Mouse (Mus musculus): ENCODE data around the gene Stx1a. TPM values are rescaled to one million over a fixed set of nuclear protein-coding genes. Genes with fewer than 3 reads are reported as not detected.
A peak's percentile ranks its signal among the peaks of the same experiment; 100 is the strongest.

The Stx1a gene
- total RNA-seq, 2 experiments from 2014 or later, result 1.4 to 1.5 TPM

DNA sequence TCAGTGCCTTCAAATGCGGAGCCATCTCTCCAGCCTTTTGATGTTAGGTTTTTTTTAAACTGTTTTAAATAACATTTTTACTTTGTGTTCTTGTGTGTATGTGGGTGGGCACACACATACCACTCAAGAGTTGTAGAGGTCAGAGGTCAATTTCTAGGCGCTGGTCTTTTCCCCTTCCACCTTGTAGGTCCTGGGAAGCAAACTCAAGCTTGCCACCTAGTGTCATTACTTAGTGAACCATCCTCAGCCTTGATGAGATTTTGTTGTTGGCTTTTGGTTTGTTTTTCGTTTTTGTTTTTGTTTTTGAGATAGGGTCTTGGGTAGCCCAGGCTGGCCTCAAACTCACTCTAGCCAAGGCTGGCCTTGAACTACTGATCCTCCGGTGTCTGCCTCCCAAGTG is 52.4 kb downstream of the Stx1a start:
- no peak for DNase-seq
- intact Hi-C loops (cut with DNase I; ENCODE audit: low total_unique reads), result loop anchor here (10.0 kb wide), 1 partner anchor 61 kb away; no protein-coding TSS in a partner anchor

GRCm38 (mm10) chr5:135076368-135076767 is 53.1 kb downstream of the Stx1a start:
- DNase-seq, result no peak
- intact Hi-C loops (cut with DNase I; ENCODE audit: low total_unique reads), result loop anchor here (10.0 kb wide), 1 partner anchor 62 kb away; no protein-coding TSS in a partner anchor

DNA sequence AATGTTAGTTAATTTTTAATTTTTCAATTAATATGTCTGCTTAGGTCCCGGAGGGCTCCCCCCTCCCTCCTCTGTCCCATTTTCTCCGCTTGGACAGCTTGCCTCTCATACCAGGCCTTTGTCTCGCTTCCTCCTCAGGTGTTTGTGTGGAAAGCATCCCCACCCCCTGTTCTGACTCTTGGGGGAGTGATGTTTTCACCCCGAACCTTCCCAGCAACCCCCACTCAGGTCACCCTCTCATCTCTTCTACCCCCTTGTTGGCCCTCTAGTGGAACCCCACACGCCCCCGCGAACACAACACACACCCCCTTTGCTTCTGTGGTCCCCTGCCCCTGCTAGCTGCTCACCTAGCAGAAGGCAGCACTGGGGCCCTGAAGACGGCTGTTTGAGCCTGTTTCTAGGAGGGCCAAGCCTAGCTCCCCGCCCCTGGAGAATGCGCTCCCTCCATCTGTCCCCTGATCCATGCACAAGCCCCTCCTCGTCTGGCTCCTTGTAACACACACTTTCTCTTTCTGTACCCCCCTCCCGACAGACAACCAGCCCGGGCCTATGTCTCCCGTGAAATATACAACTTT is 53.7 kb downstream of the Stx1a start:
- intact Hi-C loops (cut with DNase I; ENCODE audit: low total_unique reads), result loop anchor here (10.0 kb wide), 1 partner anchor 62 kb away; no protein-coding TSS in a partner anchor

GRCm38 (mm10) chr5:135077564-135078481 is 54.5 kb downstream of the Stx1a start, which contains the start of gene Vps37d:
TSS of gene Vps37d (minus strand) at chr5:135078266.
- DNase-seq, result peak; percentile 93
- intact Hi-C loops (cut with DNase I; ENCODE audit: low total_unique reads), result loop anchor here (10.0 kb wide), 1 partner anchor 63 kb away; no protein-coding TSS in a partner anchor

More for the DNA sequence above, 53.7 kb downstream of the Stx1a start:
- DNase-seq, result peak; percentile 21

GRCm38 (mm10) chr5:135078482-135078810 is 55.2 kb downstream of the Stx1a start:
- peak; percentile 18 for DNase-seq

DNA sequence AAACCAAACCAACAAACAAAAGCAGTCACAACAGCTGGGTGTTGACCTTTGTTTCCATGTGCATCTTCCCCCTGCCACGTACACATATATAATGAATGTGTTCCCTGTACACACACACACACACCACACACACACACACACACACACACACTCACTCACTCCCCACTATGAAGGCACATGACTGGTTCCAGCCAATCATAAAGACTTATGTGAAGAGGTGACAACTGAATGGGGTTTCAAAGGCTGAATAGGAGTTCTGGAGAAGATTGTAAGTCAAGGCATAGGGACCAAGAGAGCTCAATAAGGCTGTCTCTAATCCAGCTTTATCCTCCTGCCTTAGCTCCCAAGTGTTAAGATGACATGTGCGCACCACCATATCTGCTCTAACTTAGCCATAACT is 56.3 kb downstream of the Stx1a start:
- DNase-seq, result no peak
- intact Hi-C loops (cut with DNase I; ENCODE audit: low total_unique reads), result loop anchor here (10.0 kb wide), 1 partner anchor 65 kb away; no protein-coding TSS in a partner anchor

More at GRCm38 (mm10) chr5:135078482-135078810, 55.2 kb downstream of the Stx1a start:
- intact Hi-C loops (cut with DNase I; ENCODE audit: low total_unique reads), result loop anchor here (10.0 kb wide), 1 partner anchor 64 kb away; no protein-coding TSS in a partner anchor

DNA sequence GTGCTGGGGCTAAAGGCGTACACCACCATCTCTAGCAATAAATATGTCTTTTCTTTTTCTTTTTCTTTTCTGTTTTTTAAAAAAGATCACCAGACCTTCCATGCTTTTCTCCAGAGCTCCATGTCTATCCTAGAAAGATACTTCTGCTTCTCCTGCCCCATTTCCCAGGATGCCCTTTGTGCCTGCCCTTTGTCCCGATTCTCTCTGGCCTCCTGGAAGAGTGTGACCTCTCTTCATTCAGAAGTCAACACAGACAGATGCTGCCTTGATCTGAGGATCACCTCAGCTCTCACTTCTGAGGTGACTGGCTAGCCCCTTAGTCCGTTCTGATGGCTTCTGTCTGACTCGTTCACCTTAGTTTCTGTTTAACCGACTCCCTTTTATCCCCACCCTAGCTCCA is 57.3 kb downstream of the Stx1a start:
- no peak for DNase-seq
- intact Hi-C loops (cut with DNase I; ENCODE audit: low total_unique reads), result no loop called here

DNA sequence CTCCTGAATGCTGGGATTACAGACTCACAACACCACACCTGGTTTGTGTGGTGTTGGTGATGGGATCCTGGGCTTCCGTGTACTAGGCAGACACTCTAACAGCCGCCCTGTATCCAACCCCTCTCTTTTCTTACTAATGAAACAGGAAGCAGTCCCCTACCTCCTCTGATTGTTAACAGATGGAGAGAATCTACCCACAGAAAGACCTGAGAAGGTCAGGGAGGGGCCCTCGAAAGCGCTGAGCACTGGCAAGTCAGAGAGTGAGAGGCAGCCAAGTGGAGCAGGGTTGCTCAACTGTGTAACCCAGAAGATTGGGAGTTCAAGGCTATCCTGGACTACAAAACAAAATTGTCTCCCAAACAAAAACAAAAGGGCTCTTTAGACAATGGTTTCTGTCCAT is 63.6 kb downstream of the Stx1a start:
- intact Hi-C loops (cut with DNase I; ENCODE audit: low total_unique reads), result no loop called here
- no peak for DNase-seq

GRCm38 (mm10) chr5:135089653-135090052 is 66.4 kb downstream of the Stx1a start, which contains the start of gene Mlxipl:
TSS of gene Mlxipl (plus strand) at chr5:135089890.
- DNase-seq, result no peak

More at GRCm38 (mm10) chr5:135089653-135090052, 66.4 kb downstream of the Stx1a start, which contains the start of gene Mlxipl:
- intact Hi-C loops (cut with DNase I; ENCODE audit: low total_unique reads), result no loop called here

Other genes starting within 250 kb of the Stx1a start
- not detected for gene Tmem270, start 116.7 kb upstream of the Stx1a start, total RNA-seq (2021)
- not detected for gene Cldn13, start 108.0 kb upstream of the Stx1a start, total RNA-seq (2021)
- gene Mettl27, start 91.1 kb upstream of the Stx1a start, total RNA-seq (2021), result 1 to 10 TPM; 4.9 to 6.2 TPM
- not detected for gene Cldn4, start 76.5 kb upstream of the Stx1a start, total RNA-seq (2021)
- gene Cldn3, start 37.3 kb upstream of the Stx1a start, total RNA-seq (2021), result under 1 TPM in 1 of 2 experiments, not detected in 1; 0.27 TPM
- 10 to 100 TPM; 64.1 to 69.1 TPM for gene Abhd11, start 14.3 kb upstream of the Stx1a start, total RNA-seq (2021)
- 10 to 100 TPM; 24.0 to 25.8 TPM for gene Dnajc30, start 40.7 kb downstream of the Stx1a start, total RNA-seq (2021)
- gene Bud23, start 41.5 kb downstream of the Stx1a start, total RNA-seq (2021), result 10 to 100 TPM; 24.7 to 33.0 TPM
- gene Vps37d, start 54.8 kb downstream of the Stx1a start, total RNA-seq (2021), result 1 to 10 TPM in 1 of 2 experiments, under 1 TPM in 1; 0.84 to 1.7 TPM
- gene Mlxipl, start 66.4 kb downstream of the Stx1a start, total RNA-seq (2021), result 10 to 100 TPM; 37.5 to 40.6 TPM
- 10 to 100 TPM; 11.9 to 13.3 TPM for gene Tbl2, start 126.2 kb downstream of the Stx1a start, total RNA-seq (2021)
- 10 to 100 TPM; 24.7 to 25.3 TPM for gene Bcl7b, start 144.8 kb downstream of the Stx1a start, total RNA-seq (2021)
- 10 to 100 TPM; 24.1 to 24.8 TPM for gene Baz1b, start 163.8 kb downstream of the Stx1a start, total RNA-seq (2021)
- 10 to 100 TPM in 1 of 2 experiments, 1 to 10 TPM in 1; 9.9 to 12.1 TPM for gene Fzd9, start 227.7 kb downstream of the Stx1a start, total RNA-seq (2021)